18 mouse cellular contexts compared by ENCODE assay signal in the genomic region with DNA sequence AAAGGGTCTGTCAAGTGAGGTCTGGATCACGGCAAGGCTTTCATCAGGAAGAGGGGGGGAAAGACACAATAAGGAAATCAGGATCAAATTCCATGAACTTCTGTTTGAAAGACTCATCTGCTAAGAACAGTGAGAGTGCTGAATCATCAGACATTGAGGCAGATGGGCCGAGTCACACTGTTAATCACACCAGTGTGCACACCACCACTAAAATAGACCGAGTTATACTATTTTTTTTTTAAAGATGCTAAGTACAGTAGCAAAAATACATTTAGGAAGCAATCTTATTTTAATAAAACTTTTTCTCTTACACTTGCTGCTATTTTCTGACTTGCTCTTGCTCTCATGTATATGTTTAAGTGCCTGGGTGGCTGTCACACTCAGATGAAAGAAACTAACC.
"Had no signal": no experiment of that assay in that cellular context is flagged by ENCODE, and none has a peak within 500 bp of the region (broad histone marks: within the 10 kb centered on the region; RNA-seq: fewer than 3 reads in every experiment).

No protein-coding gene starts in this region.

- H3K27me3 ChIP-seq: limb, embryonic 12.5 days; liver, embryonic 13.5 days; lung, embryonic 15.5 days; megakaryocyte, embryonic 14.5 days; midbrain, embryonic 12.5 days; neural tube, embryonic 15.5 days had no signal

- H3K4me2 ChIP-seq: limb, embryonic 12.5 days; liver, embryonic 13.5 days; lung, embryonic 15.5 days; midbrain, embryonic 12.5 days; neural tube, embryonic 15.5 days had no signal

- ATAC-seq: intestine, postnatal 0 days; liver, postnatal 0 days had no signal

- H3K4me3 ChIP-seq: left cerebral cortex, adult 2 months; limb, embryonic 12.5 days; liver, embryonic 13.5 days; lung, embryonic 15.5 days; megakaryocyte, embryonic 14.5 days; midbrain, embryonic 12.5 days; myocyte; neural tube, embryonic 15.5 days had no signal

- H3K9ac ChIP-seq: limb, embryonic 12.5 days; liver, embryonic 13.5 days; liver, postnatal 0 days; lung, embryonic 15.5 days; midbrain, embryonic 12.5 days; neural tube, embryonic 15.5 days had no signal

- H3K36me3 ChIP-seq: limb, embryonic 12.5 days; liver, embryonic 13.5 days; lung, embryonic 15.5 days; midbrain, embryonic 12.5 days; neural tube, embryonic 15.5 days had no signal

- H3K9me3 ChIP-seq: limb, embryonic 12.5 days; liver, embryonic 13.5 days; lung, embryonic 15.5 days; megakaryocyte, embryonic 14.5 days; midbrain, embryonic 12.5 days; neural tube, embryonic 15.5 days had no signal

- H3K4me1 ChIP-seq: limb, embryonic 12.5 days; liver, embryonic 13.5 days; lung, embryonic 15.5 days; megakaryocyte, embryonic 14.5 days; midbrain, embryonic 12.5 days; neural tube, embryonic 15.5 days had no signal

- DNase-seq: kidney, adult 8-10 months; kidney, postnatal 25 days; liver; liver, embryonic 13.5 days; liver, postnatal 0 days; lung, postnatal 14 days; spleen, adult 18-20 months; thymus, adult 2 months; thymus, postnatal 36 days had no signal

- H3K27ac ChIP-seq: left cerebral cortex, adult 2 months; limb, embryonic 12.5 days; liver, embryonic 13.5 days; lung, embryonic 15.5 days; macrophage; midbrain, embryonic 12.5 days; neural tube, embryonic 15.5 days had no signal
